Mouse (Mus musculus): Measurements from ENCODE around the gene Suz12. TPM values are rescaled to one million over a fixed set of nuclear protein-coding genes. Genes with fewer than 3 reads are reported as not detected.
"Not testable (repeated sequence)": the region's sequence is repeated elsewhere in the genome, so short reads cannot be mapped to it uniquely, and the experiment has no call there.

Suz12 gene
- total RNA-seq, 2 experiments from 2014 or later, result 31.1 to 37.1 TPM

GRCm38 (mm10) chr11:79987896-79988295, 5.0 kb upstream of the Suz12 start:
- DNase-seq (ENCODE audit: low spot score in 2 of 2), result no peak
- intact Hi-C loops (cut with DNase I), result no loop called here

- intact Hi-C loops (cut with DNase I), result no loop called here
- DNase-seq (ENCODE audit: low spot score in 2 of 2), result no peak
These were observed 2.8 kb upstream of the Suz12 start for GRCm38 (mm10) chr11:79990120-79990519.

GRCm38 (mm10) chr11:79991600-79991999, 1.3 kb upstream of the Suz12 start:
- DNase-seq (ENCODE audit: low spot score in 2 of 2), result no peak
- intact Hi-C loops (cut with DNase I), result no loop called here

GRCm38 (mm10) chr11:79992035-79992591, 793 bp upstream of the Suz12 start:
- DNase-seq (ENCODE audit: low spot score in 2 of 2), result peak in 1 of 2 experiments; percentile 7
- intact Hi-C loops (cut with DNase I), result loop anchor here (2.0 kb wide), 1 partner anchor 29 kb away; the partner anchor contains the start of gene Utp6

- intact Hi-C loops (cut with DNase I), result loop anchor here (2.0 kb wide), 1 partner anchor 31 kb away; the partner anchor contains the start of gene Utp6
- no peak for DNase-seq (ENCODE audit: low spot score in 2 of 2)
These were observed 707 bp downstream of the Suz12 start for GRCm38 (mm10) chr11:79993356-79994270.

GRCm38 (mm10) chr11:79994271-79994988, 1.5 kb downstream of the Suz12 start:
- DNase-seq (ENCODE audit: low spot score in 2 of 2), result no peak

GRCm38 (mm10) chr11:80016533-80016932, 23.6 kb downstream of the Suz12 start:
- intact Hi-C loops (cut with DNase I); DNase-seq (ENCODE audit: low spot score in 2 of 2): not testable (repeated sequence)

More at GRCm38 (mm10) chr11:79994271-79994988, 1.5 kb downstream of the Suz12 start:
- intact Hi-C loops (cut with DNase I), result no loop called here

- intact Hi-C loops (cut with DNase I), result no loop called here
- no peak for DNase-seq (ENCODE audit: low spot score in 2 of 2)
These were observed 26.9 kb downstream of the Suz12 start for GRCm38 (mm10) chr11:80019792-80020191.

- DNase-seq (ENCODE audit: low spot score in 2 of 2), result no peak
- intact Hi-C loops (cut with DNase I), result no loop called here
These were observed 28.4 kb downstream of the Suz12 start for GRCm38 (mm10) chr11:80021306-80021705.

- intact Hi-C loops (cut with DNase I), result no loop called here
These were observed 44.6 kb downstream of the Suz12 start for GRCm38 (mm10) chr11:80037495-80037894.

GRCm38 (mm10) chr11:80042615-80043418, 49.9 kb downstream of the Suz12 start:
- intact Hi-C loops (cut with DNase I), result loop anchor here (1.0 kb wide), 1 partner anchor 37 kb away; the partner anchor contains the start of gene Crlf3
- DNase-seq (ENCODE audit: low spot score in 2 of 2), result no peak

More at GRCm38 (mm10) chr11:80037495-80037894, 44.6 kb downstream of the Suz12 start:
- no peak for DNase-seq (ENCODE audit: low spot score in 2 of 2)

- intact Hi-C loops (cut with DNase I), result no loop called here
- DNase-seq (ENCODE audit: low spot score in 2 of 2), result no peak
These were observed 50.5 kb downstream of the Suz12 start for GRCm38 (mm10) chr11:80043419-80043817.

- intact Hi-C loops (cut with DNase I), result no loop called here
- DNase-seq (ENCODE audit: low spot score in 2 of 2), result no peak
These were observed 54.0 kb downstream of the Suz12 start for GRCm38 (mm10) chr11:80046856-80047255.

GRCm38 (mm10) chr11:80050088-80050487, 57.2 kb downstream of the Suz12 start:
- intact Hi-C loops (cut with DNase I), result no loop called here
- DNase-seq (ENCODE audit: low spot score in 2 of 2), result no peak

- DNase-seq (ENCODE audit: low spot score in 2 of 2), result no peak
- intact Hi-C loops (cut with DNase I), result no loop called here
These were observed 59.5 kb downstream of the Suz12 start for GRCm38 (mm10) chr11:80052456-80052855.

GRCm38 (mm10) chr11:80053171-80053570, 60.3 kb downstream of the Suz12 start:
- DNase-seq (ENCODE audit: low spot score in 2 of 2), result no peak
- intact Hi-C loops (cut with DNase I), result no loop called here

- intact Hi-C loops (cut with DNase I), result no loop called here
- DNase-seq (ENCODE audit: low spot score in 2 of 2), result no peak
These were observed 61.8 kb downstream of the Suz12 start for GRCm38 (mm10) chr11:80054659-80055058.

GRCm38 (mm10) chr11:80056141-80056540, 63.2 kb downstream of the Suz12 start:
- no peak for DNase-seq (ENCODE audit: low spot score in 2 of 2)
- intact Hi-C loops (cut with DNase I), result no loop called here

- peak in 1 of 2 experiments; percentile 28 for DNase-seq (ENCODE audit: low spot score in 2 of 2)
- intact Hi-C loops (cut with DNase I), result no loop called here
These were observed 69.3 kb downstream of the Suz12 start for GRCm38 (mm10) chr11:80062159-80062558.
